Mouse (Mus musculus): ENCODE measurements around the gene Cacna1g. TPM values are rescaled to one million over a fixed set of nuclear protein-coding genes. Genes with fewer than 3 reads are reported as not detected.

Cacna1g gene
- polyA plus RNA-seq (2014; fragmentation: Nextera tagmentation; extraction: Ambion mirVana), result 10.9 and 19.3 TPM in 2 replicates

DNA sequence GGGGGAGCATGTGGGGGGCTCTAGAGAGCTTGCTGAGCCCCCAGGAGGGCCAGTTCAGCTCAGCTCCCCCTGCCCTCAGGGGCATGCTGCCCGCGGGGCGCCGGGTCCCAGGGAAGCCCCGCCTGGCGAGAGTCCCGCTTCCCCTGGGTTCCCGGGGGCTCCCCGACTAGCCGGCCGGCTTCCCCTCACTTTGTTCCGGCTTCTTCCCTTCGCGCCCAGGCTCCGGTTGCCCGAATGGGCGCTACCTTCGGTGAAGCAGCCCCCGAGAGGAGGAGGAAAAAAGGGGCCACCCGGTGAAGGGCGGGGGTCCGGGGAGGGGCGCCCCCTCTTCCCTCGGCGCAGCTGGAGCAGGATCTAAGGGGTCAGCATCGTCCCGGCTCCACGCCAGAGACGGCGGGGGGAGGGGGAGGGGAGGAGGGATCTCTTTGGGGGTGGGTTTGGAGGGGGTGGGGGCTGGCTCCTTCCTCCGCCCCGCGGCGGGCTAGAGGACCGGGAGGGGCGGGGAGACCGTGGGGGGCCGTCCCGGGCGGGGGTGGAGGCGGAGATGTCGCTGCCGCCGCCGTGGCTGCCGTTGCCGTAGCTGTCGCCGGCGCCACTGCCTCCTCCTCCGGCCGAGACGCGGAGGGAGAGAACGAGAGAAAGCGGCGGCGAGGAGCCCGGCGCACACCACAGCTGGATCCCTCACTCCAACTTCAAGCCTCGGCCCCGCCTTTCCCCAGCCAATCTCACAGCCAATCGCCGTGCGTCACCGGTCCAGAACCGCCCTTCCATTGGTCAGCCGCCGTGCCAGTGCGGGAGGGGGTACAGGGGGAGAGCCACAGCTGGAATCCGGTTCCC, at the start of gene Cacna1g:
Cacna1g (minus strand) TSS at position 492 of the 837 bp plus-strand sequence.
- no peaks in the 10 kb centered on the region for H3K9me3 ChIP-seq (ENCODE audit: control insufficient read depth, low read length)
- no peaks in the 10 kb centered on the region for H3K36me3 ChIP-seq (ENCODE audit: control insufficient read depth, insufficient read depth, low read length)
- H3K4me3 ChIP-seq (ENCODE audit: low read depth, low read length), result peak within 1 kb of the TSS; percentile 83
- DNase-seq (ENCODE audit: low spot score) (peak; percentile 88), ATAC-seq (ENCODE audit: low FRiP score) (peak; percentile 85)
- H3K4me2 ChIP-seq (replicated peaks; ENCODE audit: low read depth, low read length), result peak within 1 kb of the TSS; percentile 100
- H3K9ac ChIP-seq (ENCODE audit: low read depth, low read length), result peak within 1 kb of the TSS; percentile 89
- H3K27ac ChIP-seq (ENCODE audit: low read depth, low read length), result peak within 1 kb of the TSS; percentile 78
- under 1% methylated on average over 40 of the region's 71 CpGs for WGBS
- peaks cover 26% of the 10 kb centered on the region for H3K27me3 ChIP-seq (ENCODE audit: control insufficient read depth, insufficient read depth, low read length)
- peaks cover 18% of the 10 kb centered on the region for H3K4me1 ChIP-seq (replicated peaks; ENCODE audit: control insufficient read depth, insufficient read depth, low read length)

DNA sequence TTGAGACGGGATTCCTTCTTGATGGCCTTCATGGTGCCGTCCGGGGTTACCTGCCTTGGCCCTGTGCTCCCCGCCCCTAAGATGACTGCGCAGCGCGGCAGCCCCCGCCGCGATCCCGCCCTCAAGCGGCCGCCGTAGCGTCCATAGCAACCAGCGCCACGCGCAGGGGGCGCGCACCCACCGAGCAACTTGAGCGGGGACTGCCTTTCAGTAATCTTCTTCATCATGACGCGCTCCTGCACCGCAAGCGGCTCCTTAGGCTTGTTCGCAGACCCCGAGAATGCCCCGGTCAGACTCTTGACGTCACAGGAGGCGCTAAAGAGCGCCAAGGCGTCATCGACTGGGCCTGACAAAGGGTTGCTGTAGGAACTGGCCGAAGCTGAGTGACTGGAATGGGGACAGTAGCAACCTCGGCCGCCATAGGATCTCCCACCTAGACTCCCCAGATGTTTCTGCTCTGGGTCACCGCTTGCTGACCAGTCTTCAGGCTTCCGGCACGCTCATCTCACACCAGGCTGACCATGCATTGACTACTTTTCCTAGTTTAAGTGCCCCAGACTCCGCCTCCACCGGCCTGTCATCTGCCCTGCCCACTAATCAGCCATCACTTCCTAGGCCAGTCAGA, 47.3 kb upstream of the Cacna1g start, which contains the start of gene Mycbpap:
Mycbpap (minus strand) TSS at position 524 of the 625 bp plus-strand sequence.
- H3K4me2 ChIP-seq (replicated peaks; ENCODE audit: low read depth, low read length), result peak within 1 kb of the TSS; percentile 89
- no peak within 1 kb of the TSS; the same call in 1 of the 2 replicates for H3K27ac ChIP-seq (ENCODE audit: low read depth, low read length)
- no peaks in the 10 kb centered on the region for H3K27me3 ChIP-seq (ENCODE audit: control insufficient read depth, insufficient read depth, low read length)
- H3K9ac ChIP-seq (ENCODE audit: low read depth, low read length), result peak within 1 kb of the TSS; percentile 61
- under 1% methylated on average over 42 of the region's 42 CpGs for WGBS
- ATAC-seq (ENCODE audit: low FRiP score) (peak; percentile 75), DNase-seq (ENCODE audit: low spot score) (peak; percentile 85)
- H3K4me3 ChIP-seq (ENCODE audit: low read depth, low read length), result peak within 1 kb of the TSS; percentile 52
- no peaks in the 10 kb centered on the region for H3K4me1 ChIP-seq (replicated peaks; ENCODE audit: control insufficient read depth, insufficient read depth, low read length)
- no peaks in the 10 kb centered on the region for H3K9me3 ChIP-seq (ENCODE audit: control insufficient read depth, low read length)
- H3K36me3 ChIP-seq (ENCODE audit: control insufficient read depth, insufficient read depth, low read length), result no peaks in the 10 kb centered on the region

DNA sequence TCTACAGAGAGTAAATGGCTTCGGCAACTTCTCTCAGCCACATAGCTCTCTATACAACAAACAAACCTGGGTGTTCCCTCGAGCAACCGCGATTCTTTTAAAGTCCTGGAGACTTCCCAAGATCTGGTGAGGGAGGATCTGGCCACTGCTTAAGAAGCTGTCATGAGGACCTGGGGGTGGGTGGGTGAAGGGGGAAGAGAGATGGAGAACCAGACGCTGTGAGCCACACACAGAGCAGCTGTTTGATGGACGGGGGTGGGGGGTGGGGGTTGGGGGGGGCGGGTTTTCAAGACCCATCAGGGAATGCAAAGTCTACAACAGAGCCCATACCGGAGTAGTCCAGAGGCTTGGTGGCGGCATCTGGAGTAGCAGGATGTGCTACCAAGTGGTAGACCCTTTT, 39.5 kb upstream of the Cacna1g start:
- Histone ChIP-seq H3K4me3 (ENCODE audit: low read depth, low read length) (no peak overlapping the region), H3K4me2 (replicated peaks; ENCODE audit: low read depth, low read length) (no peak overlapping the region), H3K27me3 (ENCODE audit: control insufficient read depth, insufficient read depth, low read length) (no peaks in the 10 kb centered on the region), H3K36me3 (ENCODE audit: control insufficient read depth, insufficient read depth, low read length) (no peaks in the 10 kb centered on the region), H3K9me3 (ENCODE audit: control insufficient read depth, low read length) (no peaks in the 10 kb centered on the region), H3K9ac (ENCODE audit: low read depth, low read length) (no peak overlapping the region), H3K4me1 (replicated peaks; ENCODE audit: control insufficient read depth, insufficient read depth, low read length) (no peaks in the 10 kb centered on the region), H3K27ac (ENCODE audit: low read depth, low read length) (no peak overlapping the region)
- DNase-seq (ENCODE audit: low spot score) (no peak), ATAC-seq (ENCODE audit: low FRiP score) (no peak)
- 69% methylated on average over 9 of the region's 9 CpGs for WGBS

DNA sequence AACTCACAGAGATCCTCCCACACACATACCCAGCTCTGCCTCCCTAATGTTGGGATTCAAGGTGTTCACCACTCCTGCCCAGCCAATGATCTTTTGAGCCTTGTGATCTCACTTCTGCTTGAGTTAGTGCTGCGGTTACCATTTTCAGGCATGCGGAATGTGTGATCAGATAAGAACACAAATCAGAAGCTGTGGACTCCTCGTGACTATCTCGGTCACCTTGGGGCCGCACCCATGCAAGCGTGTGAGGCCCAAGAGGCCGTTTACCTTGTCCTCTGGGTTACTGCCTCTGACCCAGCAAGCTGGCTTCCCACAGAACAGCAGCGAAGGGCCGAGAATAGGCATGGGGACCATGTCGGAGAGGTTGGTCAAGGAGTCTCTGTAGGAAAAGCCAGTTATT, 35.0 kb upstream of the Cacna1g start:
- no peak for DNase-seq (ENCODE audit: low spot score)
- WGBS, result 96% methylated on average over 10 of the region's 10 CpGs
- Histone ChIP-seq H3K36me3 (ENCODE audit: control insufficient read depth, insufficient read depth, low read length) (no peaks in the 10 kb centered on the region), H3K9me3 (ENCODE audit: control insufficient read depth, low read length) (no peaks in the 10 kb centered on the region), H3K9ac (ENCODE audit: low read depth, low read length) (no peak overlapping the region), H3K4me3 (ENCODE audit: low read depth, low read length) (no peak overlapping the region), H3K27ac (ENCODE audit: low read depth, low read length) (no peak overlapping the region), H3K27me3 (ENCODE audit: control insufficient read depth, insufficient read depth, low read length) (no peaks in the 10 kb centered on the region), H3K4me1 (replicated peaks; ENCODE audit: control insufficient read depth, insufficient read depth, low read length) (no peaks in the 10 kb centered on the region), H3K4me2 (replicated peaks; ENCODE audit: low read depth, low read length) (no peak overlapping the region)
- ATAC-seq (ENCODE audit: low FRiP score), result no peak

DNA sequence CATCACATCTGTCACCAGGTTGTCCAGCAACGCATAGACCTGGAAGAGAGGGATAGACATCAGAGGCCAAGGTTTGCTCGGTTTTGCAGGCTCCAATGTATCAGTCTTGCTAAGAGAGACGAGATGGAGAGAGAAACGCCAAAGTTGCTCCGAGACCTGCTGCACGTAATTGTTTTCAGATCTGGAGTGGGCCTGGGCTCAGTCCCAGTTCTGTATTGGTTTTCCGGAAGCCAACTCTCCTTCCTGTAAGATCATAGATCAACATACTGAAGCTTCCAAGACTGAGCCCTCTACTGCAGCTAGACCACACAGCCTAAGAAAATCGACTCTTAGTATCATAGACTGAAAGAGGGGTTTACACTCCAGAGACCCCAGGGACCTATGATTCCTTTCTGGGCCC, 27.5 kb upstream of the Cacna1g start:
- 88% methylated on average over 8 of the region's 8 CpGs for WGBS
- no peak overlapping the region for H3K9ac ChIP-seq (ENCODE audit: low read depth, low read length)
- peaks cover 15% of the 10 kb centered on the region for H3K27me3 ChIP-seq (ENCODE audit: control insufficient read depth, insufficient read depth, low read length)
- H3K4me2 ChIP-seq (replicated peaks; ENCODE audit: low read depth, low read length), result no peak overlapping the region
- no peak overlapping the region for H3K27ac ChIP-seq (ENCODE audit: low read depth, low read length)
- DNase-seq (ENCODE audit: low spot score) (no peak), ATAC-seq (ENCODE audit: low FRiP score) (no peak)
- H3K4me1 ChIP-seq (replicated peaks; ENCODE audit: control insufficient read depth, insufficient read depth, low read length), result peaks cover 10% of the 10 kb centered on the region
- H3K4me3 ChIP-seq (ENCODE audit: low read depth, low read length), result no peak overlapping the region
- no peaks in the 10 kb centered on the region for H3K9me3 ChIP-seq (ENCODE audit: control insufficient read depth, low read length)
- H3K36me3 ChIP-seq (ENCODE audit: control insufficient read depth, insufficient read depth, low read length), result no peaks in the 10 kb centered on the region

DNA sequence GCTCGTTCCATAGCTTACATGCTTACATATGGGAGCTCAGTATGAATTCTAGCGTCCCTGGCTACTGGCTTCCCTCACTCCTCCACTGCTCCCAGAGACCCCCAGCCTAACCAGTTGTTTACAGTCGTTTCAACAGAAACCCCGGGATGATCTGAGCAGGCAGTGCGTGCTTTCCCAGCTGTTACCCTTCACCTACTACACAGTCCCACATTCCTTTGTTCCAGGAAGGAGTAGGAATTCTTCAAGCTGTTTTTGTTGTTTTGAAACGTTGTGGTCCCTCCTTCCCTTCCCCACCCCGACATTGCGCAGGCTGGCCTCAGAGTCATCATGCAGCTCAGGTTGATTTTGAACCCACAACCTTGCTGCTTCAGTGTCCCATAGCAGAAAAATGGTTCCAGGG, 26.4 kb upstream of the Cacna1g start:
- no peaks in the 10 kb centered on the region for H3K36me3 ChIP-seq (ENCODE audit: control insufficient read depth, insufficient read depth, low read length)
- no peak overlapping the region for H3K4me2 ChIP-seq (replicated peaks; ENCODE audit: low read depth, low read length)
- no peak overlapping the region for H3K27ac ChIP-seq (ENCODE audit: low read depth, low read length)
- H3K4me3 ChIP-seq (ENCODE audit: low read depth, low read length), result no peak overlapping the region
- H3K9ac ChIP-seq (ENCODE audit: low read depth, low read length), result no peak overlapping the region
- DNase-seq (ENCODE audit: low spot score) (no peak), ATAC-seq (ENCODE audit: low FRiP score) (no peak)
- H3K27me3 ChIP-seq (ENCODE audit: control insufficient read depth, insufficient read depth, low read length), result peaks cover 15% of the 10 kb centered on the region
- no peaks in the 10 kb centered on the region for H3K9me3 ChIP-seq (ENCODE audit: control insufficient read depth, low read length)
- peaks cover 10% of the 10 kb centered on the region for H3K4me1 ChIP-seq (replicated peaks; ENCODE audit: control insufficient read depth, insufficient read depth, low read length)
- WGBS, result 21% methylated on average over 8 of the region's 8 CpGs

DNA sequence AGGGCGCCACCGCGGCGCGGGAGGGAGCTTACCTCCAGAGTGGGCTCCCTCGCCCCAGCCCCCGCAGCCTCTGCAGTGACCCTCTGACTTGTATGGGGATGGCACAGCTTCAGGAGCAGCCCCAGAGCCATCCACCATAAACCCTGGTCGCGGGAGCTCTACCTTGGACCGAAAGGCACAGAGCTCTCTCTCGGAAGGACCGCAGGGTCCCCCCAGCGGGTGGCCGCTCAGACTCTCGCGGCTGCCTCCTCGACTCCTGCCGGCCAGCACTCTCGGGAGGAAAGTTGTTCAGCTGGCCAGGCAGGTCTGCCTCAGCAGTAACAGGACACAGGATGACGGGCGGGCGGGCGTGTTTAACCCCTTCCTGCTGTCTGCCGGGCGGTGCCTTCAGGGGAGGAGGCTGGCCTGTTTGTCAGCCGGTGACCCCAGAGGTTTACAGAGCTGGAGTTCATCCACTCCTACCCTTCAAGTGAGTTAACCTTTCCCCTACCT, 25.7 kb upstream of the Cacna1g start, which contains the start of gene Epn3:
Epn3 (minus strand) TSS at position 314 of the 492 bp plus-strand sequence.
- Histone ChIP-seq H3K9ac (ENCODE audit: low read depth, low read length) (peak within 1 kb of the TSS; percentile 49; the same call in 1 of the 2 replicates), H3K27ac (ENCODE audit: low read depth, low read length) (no peak within 1 kb of the TSS), H3K4me3 (ENCODE audit: low read depth, low read length) (peak within 1 kb of the TSS; percentile 26), H3K36me3 (ENCODE audit: control insufficient read depth, insufficient read depth, low read length) (no peaks in the 10 kb centered on the region), H3K4me1 (replicated peaks; ENCODE audit: control insufficient read depth, insufficient read depth, low read length) (peaks cover 10% of the 10 kb centered on the region), H3K9me3 (ENCODE audit: control insufficient read depth, low read length) (no peaks in the 10 kb centered on the region), H3K27me3 (ENCODE audit: control insufficient read depth, insufficient read depth, low read length) (peaks cover 15% of the 10 kb centered on the region), H3K4me2 (replicated peaks; ENCODE audit: low read depth, low read length) (peak within 1 kb of the TSS; percentile 56)
- 0 out of 2 replicates have a peak, but pooled peaks have one; percentile 30 for ATAC-seq (ENCODE audit: low FRiP score)
- peak; percentile 52 for DNase-seq (ENCODE audit: low spot score)
- WGBS, result under 1% methylated on average over 21 of the region's 26 CpGs

GRCm38 (mm10) chr11:94499035-94499434, 25.0 kb upstream of the Cacna1g start:
- 9% methylated on average over 2 of the region's 2 CpGs for WGBS
- H3K4me3 ChIP-seq (ENCODE audit: low read depth, low read length), result no peak overlapping the region; the same call in 1 of the 2 replicates
- DNase-seq (ENCODE audit: low spot score), result no peak

More at GRCm38 (mm10) chr11:94499035-94499434, 25.0 kb upstream of the Cacna1g start:
- Histone ChIP-seq H3K36me3 (ENCODE audit: control insufficient read depth, insufficient read depth, low read length) (no peaks in the 10 kb centered on the region), H3K9ac (ENCODE audit: low read depth, low read length) (no peak overlapping the region), H3K27me3 (ENCODE audit: control insufficient read depth, insufficient read depth, low read length) (peaks cover 15% of the 10 kb centered on the region), H3K4me2 (replicated peaks; ENCODE audit: low read depth, low read length) (peak overlapping the region; percentile 56), H3K9me3 (ENCODE audit: control insufficient read depth, low read length) (no peaks in the 10 kb centered on the region), H3K27ac (ENCODE audit: low read depth, low read length) (no peak overlapping the region), H3K4me1 (replicated peaks; ENCODE audit: control insufficient read depth, insufficient read depth, low read length) (peaks cover 10% of the 10 kb centered on the region)
- ATAC-seq (ENCODE audit: low FRiP score), result no peak

All from hindbrain, embryonic 11.5 days (tissue).